Mouse (Mus musculus): ENCODE results near the gene Slc4a4. TPM values are rescaled to one million over a fixed set of nuclear protein-coding genes. Genes with fewer than 3 reads are reported as not detected.

Slc4a4 gene
- total RNA-seq (2021): 100 to 1,000 TPM in 1 of 2 experiments, 10 to 100 TPM in 1; 99.5 to 108 TPM
- long read RNA-seq, experiment 1, partial matches to known transcripts: 7 of 16 reads
- long read RNA-seq, experiment 1, other reads (novel, unspliced or antisense): 9 of 16 reads
- long read RNA-seq, experiment 2, full-length matches to known transcripts: 2 of 10 reads
- long read RNA-seq, experiment 2, partial matches to known transcripts: 2 of 10 reads
- long read RNA-seq, experiment 2, other reads (novel, unspliced or antisense): 6 of 10 reads

DNA sequence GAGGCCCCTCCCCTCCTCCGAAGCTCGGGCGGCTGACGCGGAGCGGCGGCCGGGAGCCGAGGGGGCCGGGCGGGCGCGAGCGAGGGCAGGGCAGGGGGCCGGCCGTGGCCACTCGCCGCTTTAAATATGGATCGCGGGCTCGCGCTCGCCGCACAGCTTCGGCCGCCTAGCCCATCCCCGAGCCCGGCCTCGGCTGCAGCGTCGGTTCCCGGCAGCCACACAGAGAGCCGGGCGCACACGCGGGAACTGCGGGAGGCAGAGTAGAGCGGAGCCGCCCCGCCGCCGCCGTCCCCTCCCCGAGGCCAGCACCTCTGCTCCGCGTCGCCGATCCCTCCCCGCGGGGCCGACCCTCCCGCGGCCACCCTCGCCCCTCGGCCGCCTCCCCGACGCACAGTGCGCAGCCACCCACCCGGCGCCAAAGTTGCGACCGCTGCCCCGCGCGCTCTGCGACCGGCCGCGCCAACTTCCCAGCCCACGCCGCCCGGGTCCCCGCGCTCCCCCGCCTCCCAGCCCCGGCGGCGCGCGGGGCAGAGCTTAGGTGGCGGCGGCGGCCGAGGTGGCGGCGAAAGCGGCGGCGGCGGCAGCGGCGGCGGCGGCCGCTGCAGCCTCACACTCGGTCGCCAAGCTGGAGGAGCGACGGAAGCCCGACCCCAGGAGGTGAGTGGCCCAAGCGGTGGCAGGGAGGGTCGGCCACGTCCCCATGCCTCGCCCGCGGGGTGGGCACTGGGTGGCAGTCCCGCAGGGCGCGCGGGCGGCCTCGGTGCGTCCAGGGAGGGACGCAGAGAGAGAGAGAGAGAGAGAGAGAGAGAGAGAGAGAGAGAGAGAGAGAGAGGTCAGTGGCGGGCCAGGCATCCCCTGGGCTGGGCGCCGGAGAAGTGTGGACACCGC lies at the start of gene Slc4a4:
TSS of gene Slc4a4 (plus strand) at position 151 of the 888 bp plus-strand sequence.
- DNase-seq: peak; percentile 85

DNA sequence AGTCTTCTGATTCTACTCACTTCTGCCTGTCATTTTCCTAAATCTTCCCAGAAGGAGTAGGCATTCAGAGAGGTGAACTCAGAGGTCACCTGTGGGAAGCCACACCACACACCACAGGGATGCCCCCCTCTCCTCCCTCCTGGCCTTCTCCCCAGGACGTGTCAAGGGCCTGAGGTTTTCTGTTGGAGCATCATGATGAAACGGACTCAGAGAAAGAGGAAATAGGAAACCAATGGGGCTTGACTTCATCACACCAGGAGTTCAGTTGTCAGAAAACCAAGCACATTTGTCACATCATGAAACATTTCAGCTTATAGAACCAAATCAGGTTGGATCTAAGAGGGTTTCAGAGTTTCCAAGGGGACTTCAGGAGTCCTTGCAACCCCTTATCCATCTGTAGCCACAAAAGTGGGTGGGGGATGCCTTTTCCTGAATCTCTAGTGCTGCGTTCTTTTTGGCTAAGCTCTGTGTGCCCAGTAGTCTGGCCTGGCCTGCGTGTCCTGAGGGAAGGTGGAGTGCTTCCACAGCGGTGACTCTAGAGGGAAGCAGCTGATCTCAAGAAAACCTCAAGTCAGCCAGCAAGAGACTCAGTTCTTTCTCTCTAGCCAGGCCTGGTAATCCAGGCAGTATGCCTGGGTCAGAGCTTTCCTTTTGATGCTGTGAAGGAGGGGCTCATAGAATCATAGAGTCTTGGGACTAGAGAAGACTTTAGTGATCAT lies 46.4 kb upstream of the Slc4a4 start:
- DNase-seq: no peak

DNA sequence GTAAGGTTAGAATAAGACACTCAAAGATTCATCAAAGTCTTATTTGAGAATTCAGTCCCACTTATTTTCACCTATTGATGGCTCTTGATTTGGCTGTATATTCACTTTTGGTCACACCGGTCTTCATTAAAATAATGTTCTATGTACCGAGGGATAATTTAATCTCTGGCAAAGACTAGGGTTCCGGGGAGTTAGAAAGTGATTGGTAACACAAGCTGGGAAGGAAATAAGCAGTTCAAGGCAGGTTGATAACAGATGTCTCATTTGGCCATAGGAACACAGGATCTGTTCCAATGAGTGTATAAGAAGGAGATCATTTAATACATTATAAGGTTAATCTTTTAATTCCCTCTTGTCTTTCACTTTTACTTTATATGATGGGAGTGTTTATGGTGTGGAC lies 29.3 kb upstream of the Slc4a4 start:
- DNase-seq: no peak

DNA sequence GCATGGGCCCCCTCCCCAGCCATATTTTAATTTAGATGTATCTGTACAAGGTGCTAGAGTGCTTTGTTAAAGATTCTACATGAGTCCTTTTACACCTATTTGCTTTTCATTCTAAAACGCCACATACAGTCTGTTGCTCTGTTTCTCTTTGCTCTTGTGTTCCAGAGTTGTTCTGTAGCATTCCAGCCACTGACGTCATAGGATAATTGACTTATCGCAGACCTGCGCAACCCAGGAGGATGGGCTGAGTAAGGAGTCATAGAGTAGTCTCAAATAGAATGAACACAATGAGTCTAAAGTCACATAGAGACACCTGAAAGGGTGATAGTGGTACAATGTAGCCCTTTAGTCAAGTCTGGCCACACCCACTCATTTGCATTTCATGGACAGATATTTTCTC lies 28.8 kb upstream of the Slc4a4 start:
- DNase-seq: no peak

DNA sequence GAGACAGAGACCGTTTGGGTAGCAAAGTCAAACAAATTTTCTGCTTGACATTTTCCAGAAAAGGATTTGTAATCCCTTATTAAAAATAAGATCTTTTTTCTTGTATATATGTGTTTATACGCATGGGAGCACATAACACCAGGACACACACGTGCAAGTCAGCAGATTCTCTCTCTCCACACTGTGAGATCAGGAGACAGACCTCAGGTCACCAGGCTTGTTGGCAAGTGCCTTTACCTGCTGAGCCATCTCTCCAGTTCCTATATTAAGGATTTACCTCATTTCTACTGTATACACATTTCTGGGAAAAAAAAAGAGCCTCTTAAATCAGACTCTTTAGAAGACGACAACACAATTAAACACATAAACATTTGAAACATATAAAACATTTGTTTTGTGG lies 28.4 kb upstream of the Slc4a4 start:
- DNase-seq: no peak

DNA sequence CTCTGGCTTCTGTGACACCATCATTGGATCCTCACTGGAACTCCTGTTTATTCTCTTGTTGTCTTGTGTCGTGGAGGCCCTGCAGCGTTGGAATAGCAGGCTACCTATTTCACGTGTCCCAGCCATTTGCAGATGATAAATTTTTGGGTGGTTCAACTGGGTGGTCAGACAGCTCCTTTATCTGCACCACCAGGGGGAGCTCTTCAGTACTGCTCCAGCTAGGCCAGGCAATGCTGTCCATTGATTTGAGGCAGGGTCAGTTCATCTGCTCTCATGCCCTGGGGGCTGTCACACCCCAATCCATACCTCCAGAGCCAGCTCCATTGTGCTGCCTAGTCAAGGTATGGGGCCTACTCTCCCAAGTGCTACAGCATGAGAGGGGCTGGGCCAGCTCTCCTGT lies 24.5 kb upstream of the Slc4a4 start:
- peak; percentile 49 for DNase-seq

DNA sequence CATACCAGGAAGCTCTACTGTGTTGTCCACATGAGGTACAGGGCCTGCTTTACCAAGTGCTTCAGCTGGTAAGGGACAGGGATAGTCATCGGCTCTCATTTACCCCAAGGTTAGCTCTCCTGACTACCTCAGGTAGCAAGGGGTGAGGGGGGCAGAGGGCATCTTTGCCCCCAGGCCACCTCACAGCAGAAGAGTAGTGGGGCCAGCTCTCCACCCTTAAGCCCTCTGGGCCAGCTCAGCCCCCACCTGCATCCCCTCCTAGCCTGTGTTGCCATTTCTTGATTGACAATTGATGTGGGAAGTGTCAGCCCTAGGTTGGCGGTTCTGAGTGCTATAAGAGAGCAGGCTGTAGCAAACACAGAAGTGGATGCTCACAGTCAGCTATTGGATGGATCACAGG lies 23.8 kb upstream of the Slc4a4 start:
- no peak for DNase-seq

DNA sequence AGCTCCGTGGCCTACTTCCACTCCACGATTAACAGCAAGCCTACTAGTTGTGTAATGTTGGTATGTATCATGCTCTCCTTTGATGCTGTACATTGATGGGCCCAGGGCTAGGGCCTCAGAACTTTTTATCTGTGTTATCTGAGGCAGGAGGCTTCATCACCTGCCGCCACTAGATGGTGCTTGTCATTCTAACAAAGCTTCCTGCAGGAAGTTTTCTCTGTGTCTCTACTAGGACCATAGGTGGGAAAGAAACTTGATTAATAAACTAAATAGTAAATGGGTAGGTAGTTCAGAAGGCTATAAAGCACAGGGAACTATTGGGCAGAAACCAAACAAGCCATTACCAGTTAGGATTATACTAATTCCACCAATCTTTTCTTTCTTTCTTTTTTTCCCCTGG lies 2.5 kb upstream of the Slc4a4 start:
- peak; percentile 51 for DNase-seq

DNA sequence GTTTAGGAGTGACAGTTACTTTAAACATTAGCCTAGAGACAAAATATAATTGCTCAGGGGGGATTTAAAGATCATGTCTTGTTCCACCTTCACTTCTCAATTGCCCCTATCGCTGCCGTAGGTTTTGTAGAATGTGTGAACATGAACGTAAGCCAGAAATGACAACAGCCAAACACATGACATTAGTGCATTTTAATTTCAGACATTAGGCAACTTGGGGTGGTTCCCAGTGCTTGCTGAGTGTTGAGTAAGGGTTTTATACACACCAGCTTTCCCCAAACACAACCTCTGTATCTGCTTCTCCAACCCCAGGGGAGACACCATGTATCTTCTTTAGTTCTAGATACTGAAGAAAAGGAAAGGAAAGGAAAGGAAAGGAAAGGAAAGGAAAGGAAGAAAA lies 1.1 kb upstream of the Slc4a4 start:
- DNase-seq: peak; percentile 34

DNA sequence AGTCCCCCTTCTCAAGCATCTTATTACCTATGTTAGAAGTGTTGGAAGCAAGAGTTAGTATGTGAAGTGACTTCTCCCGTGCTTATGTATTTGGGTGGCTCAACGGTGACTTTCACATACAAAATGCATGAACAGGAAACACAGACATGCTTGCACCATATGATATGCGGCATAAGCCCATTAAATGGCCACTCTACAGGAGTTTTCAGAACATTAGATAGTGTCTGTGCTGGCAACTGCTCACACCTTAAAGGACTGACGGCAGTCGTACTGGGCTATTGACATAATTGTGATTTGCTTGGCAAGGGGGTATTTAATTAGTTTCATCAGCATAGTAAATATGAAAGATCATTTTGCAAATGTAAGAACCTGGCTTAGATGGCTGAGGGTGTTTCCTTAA lies 674 bp upstream of the Slc4a4 start:
- DNase-seq: no peak

DNA sequence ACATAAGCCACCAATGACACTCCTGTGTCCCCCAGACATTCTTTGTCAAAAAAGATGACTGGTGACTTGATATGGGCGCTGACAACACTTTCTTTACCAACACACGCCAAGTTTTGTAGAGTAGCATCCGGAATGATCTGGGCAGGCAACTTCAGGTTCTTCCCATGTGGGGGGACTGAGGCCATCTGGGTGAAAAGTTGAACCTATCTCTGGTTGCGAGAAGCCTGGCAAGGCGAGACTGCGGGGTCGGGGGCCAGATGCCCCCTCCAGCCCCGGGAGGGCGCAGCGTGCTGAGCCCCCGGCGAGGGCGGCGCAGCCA lies 310 bp upstream of the Slc4a4 start:
- no peak for DNase-seq

DNA sequence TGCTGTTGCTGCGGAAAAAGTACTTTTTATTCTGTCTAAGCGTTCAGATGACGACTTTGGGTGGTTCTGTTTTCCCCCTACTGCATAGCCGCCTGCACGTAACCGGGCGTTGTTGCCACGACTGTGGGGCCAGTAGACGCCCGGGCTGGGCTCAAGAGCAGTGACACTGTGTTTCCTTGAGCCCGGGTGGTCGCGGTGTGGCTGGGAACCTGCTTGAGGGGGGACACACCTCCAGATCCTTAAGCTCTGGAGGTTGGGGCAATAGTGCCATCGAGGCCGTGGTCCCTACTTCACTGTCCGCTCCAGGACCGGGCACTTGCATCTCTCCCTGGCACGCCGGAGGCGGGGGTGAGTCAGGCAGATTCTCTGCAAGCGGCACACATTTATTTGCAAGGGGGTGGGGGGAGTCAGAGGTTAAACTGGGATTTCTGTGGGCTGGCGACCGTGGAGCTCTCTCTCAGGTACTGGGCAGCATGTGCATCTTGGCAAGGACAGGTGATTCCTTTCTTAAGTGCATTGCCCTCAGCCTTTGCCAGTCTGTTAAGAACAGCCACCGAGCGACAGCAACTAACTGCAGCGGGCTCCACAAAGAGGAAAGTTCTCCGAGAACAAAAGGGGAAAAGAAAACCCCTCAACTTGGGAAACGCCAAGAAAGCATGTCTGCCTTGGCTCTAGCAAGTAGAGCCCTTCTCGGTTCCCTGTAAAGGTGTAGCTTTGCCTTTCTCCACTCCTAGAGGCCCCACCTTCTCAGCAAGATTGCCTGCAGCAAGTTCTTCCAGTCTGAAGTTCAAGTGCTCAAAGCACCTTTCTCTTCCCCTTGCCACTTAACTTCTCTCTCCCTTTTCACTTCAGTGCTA lies 1.2 kb downstream of the Slc4a4 start:
- DNase-seq: peak; percentile 36

DNA sequence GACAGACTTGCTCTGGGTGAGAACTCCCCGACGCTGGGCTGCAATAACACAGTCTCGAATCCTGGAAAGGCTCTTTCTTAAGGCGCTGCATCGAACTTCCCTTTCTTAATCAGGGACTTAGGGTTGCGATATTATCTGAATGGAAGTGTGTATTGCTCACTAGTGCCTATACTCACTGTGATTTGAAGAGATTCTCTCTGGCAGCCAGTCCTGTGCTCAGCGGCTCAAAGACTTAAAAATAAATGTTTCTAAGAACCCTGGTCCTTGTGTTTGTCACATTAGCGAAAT lies 1.7 kb downstream of the Slc4a4 start:
- DNase-seq: no peak

DNA sequence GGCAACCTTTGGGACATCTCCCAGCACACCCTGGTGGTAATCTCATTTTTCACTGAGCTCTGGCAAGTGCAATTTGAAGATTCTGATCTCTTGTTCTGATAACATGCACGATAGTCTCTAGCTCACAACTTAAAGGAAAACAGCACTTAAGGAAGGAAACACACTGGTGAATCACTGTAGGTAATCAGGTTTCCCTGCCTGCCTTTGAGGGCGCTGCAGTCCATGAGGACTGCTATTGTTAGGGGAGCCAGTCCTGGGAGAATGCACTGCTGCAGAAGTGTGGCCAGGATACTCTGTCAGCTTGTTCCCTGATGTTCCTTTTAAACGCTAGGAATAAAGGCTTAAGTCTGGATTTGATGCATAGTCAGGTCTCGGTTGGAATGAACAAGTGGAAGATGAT lies 2.7 kb downstream of the Slc4a4 start:
- no peak for DNase-seq

DNA sequence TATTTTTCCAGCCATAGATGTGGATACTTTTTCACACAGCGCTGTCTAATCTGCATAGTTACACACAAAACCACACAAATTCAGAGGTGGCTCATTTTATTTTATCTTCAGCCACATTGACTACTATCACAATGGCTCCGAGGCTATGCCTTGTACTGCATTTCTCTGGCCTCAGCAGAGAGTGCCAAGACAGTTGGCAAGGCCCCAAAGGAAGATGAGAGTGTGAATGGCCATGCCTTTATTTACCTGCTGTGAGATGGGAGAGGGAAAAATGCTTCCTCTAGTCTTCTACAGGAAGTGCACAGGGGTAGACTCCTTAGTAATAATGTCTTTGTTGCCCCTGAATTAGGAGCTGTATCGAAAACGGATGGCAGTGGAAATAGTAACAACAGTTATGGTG lies 3.5 kb downstream of the Slc4a4 start:
- DNase-seq: no peak

DNA sequence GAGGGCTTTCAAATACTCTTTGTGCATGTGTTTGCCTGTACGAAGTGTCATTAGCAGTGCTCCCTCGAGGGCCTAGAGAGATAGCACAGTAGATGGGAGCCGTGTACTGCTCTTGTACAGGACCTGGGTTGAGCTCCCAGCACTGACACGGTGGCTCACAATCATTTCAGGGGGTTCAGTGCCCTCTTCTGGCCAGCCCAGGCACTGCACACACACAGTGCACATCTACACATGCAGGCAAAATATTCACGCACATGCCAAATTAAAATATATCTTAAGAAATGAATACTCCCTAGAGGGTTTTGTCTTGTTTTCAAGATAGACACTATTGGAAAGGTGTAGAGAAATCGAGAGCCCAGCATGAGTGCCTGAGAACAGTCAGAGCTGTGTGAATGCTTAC lies 10.0 kb downstream of the Slc4a4 start:
- no peak for DNase-seq

DNA sequence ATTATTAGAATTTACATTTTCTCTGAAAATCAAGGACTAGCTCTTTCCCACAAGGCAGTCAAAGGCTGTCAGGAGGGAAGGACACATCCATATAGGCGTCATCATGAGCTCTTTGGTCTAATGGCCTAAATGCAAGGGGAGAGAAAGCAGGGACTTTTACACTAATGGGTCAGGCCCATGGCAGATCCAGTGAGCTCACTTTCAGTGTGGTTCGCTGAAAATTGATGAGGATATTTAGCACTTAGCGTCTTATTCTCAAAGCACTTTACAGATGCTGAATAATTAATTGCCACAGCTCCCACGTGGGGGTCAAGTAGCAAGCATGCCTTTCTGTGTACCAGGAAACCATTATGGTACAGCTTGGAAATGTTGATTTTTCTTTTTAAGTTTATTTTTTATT lies 16.5 kb downstream of the Slc4a4 start:
- no peak for DNase-seq

DNA sequence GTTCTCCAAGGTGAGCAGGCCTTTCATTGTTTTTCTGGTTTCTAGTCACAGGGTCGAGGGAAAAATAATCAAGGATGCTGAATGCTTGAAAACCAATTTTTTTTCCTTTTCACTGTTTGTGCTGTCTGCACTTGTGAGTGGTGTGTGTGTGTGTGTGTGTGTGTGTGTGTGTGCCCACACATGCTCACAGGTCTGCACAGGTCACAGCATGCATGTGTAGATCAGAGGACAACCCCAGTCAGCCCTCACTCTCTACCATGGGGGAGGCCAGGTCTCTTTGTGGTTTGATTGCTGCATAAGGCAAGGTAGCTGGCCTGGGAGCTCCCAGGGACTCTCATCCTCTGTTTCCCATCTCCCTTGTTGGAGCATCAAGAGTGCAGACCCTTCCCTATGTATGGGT lies 16.9 kb downstream of the Slc4a4 start:
- DNase-seq: no peak

DNA sequence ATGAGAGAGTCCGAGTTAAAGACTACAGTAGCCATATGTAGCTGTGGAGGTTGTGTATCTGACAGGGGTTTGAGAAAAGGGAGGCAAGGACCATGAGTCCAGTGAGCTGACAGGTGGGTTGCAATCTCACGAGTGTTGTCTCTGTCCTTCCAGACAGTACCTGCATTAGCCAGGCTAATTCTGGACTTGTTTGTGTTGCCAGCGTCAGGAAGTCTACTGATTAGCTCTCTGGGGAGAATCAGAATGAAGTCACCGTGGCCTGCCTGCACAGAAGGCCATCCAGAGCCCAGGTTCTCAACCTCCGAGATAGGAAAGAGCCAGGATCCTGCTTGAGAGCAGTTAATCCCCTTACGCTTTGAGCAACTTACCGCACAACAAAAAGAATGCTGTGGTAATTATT lies 18.2 kb downstream of the Slc4a4 start:
- DNase-seq: no peak

DNA sequence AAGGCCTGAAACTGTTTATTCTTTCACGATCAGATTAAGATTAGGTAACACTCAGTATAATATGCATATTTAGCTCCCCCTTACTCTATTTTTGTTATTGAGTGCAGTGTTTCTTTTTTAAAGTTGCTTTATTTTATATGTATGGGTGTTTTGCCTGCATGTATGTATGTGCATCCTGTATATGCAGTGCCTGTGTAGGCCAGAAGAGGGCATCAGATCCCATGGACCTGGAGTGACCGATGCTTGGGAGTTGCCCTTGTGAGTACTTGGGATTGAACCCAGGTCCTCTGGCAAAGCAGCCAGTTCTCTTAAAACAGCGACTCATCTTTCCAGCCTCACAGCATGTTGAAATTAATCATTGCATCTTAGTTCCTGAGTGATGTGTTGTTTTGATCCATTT lies 21.0 kb downstream of the Slc4a4 start:
- DNase-seq: no peak

DNA sequence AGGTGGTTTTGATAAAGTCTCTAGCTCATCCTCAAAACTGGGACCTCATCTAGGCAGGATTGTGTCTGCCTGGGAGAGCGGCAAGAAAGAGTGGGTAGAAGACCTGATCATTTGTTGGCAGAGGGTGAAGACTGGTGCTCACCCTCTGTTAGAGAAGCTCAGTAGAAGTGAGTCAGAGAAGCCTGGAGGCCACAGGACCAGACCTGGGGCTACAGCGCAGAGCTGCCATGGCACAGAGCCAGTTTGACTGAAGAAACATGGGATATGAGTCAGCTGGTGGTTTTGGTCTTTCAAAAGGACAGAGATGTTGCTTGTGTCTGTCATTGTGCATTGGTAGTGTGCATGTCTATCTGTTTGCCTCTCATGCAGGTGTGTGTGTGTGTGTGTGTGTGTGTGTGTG lies 26.0 kb downstream of the Slc4a4 start:
- DNase-seq: peak; percentile 77

DNA sequence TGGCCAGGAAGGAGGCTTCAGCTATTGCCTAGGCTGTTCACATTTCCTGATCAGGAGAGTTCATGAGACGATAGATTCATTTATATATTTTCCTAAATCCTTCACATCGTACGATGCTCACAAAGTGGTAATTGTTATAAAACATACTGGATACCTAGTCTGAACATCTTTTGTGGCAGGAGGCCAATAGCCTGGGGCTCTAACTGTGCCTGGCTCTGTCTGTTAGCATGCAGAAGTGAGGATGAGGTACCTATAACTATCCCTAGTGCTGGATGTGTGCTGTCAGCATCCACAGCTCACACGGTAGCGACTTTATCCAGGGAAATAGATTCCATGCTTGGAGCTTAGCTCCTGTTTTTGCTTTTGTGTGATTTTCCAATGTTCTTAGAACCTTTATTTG lies 28.5 kb downstream of the Slc4a4 start:
- DNase-seq: no peak

DNA sequence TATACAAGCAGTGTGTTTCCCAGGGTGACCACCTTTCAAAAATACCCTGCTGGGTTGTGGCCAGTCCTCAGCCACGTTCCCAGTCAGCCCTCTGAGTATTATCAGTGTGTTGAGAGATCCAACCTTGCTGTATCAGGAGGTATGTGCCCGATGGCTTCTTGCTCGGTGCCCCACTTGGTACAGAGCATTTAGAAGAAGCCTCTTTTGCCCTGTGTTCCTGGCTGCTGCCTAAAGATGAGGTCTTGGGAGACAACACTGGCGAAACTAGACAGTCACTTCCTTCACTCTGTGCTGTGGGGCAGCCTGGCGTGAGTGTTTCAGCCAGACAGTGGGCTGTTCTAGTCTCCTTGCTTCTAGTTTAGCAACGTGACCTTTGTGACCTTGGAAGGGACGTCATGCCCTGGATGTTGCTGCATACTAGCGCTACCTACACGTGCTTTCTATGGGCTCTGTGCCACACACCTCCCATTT lies 29.9 kb downstream of the Slc4a4 start:
- DNase-seq: peak; percentile 52
